Mouse (Mus musculus): ENCODE measurements around the gene Mrpl41. TPM values are rescaled to one million over a fixed set of nuclear protein-coding genes. Genes with fewer than 3 reads are reported as not detected.
A peak's percentile ranks its signal among the peaks of the same experiment; 100 is the strongest.
"Not testable (repeated sequence)": the region's sequence is repeated elsewhere in the genome, so short reads cannot be mapped to it uniquely, and the experiment has no call there.

Mrpl41 gene
- total RNA-seq, 1 experiment from 2014 or later, result 43.5 TPM

- peak; percentile 96 for ATAC-seq (replicated peaks; ENCODE audit: insufficient number of reproducible peaks, low FRiP score, low TSS enrichment, poor library complexity, severe bottlenecking)
Observed at GRCm38 (mm10) chr2:24949421-24950188, 25.3 kb downstream of the Mrpl41 start, which contains the start of gene Zmynd19. Gene Zmynd19 (plus strand): TSS chr2:24949792.

GRCm38 (mm10) chr2:24944304-24944703 lies 30.6 kb downstream of the Mrpl41 start:
- not testable (repeated sequence) for ATAC-seq (replicated peaks; ENCODE audit: insufficient number of reproducible peaks, low FRiP score, low TSS enrichment, poor library complexity, severe bottlenecking)

- ATAC-seq (replicated peaks; ENCODE audit: insufficient number of reproducible peaks, low FRiP score, low TSS enrichment, poor library complexity, severe bottlenecking), result no peak
Observed at GRCm38 (mm10) chr2:24942092-24942491, 32.8 kb downstream of the Mrpl41 start.

- ATAC-seq (replicated peaks; ENCODE audit: insufficient number of reproducible peaks, low FRiP score, low TSS enrichment, poor library complexity, severe bottlenecking), result peak; percentile 92
Observed at GRCm38 (mm10) chr2:24935057-24935796, 39.7 kb downstream of the Mrpl41 start, which contains the start of gene Arrdc1. Gene Arrdc1 (minus strand): TSS chr2:24935252.

GRCm38 (mm10) chr2:24934441-24934963 lies 40.4 kb downstream of the Mrpl41 start:
- peak; percentile 54 for ATAC-seq (replicated peaks; ENCODE audit: insufficient number of reproducible peaks, low FRiP score, low TSS enrichment, poor library complexity, severe bottlenecking)

GRCm38 (mm10) chr2:24929593-24929992 lies 45.3 kb downstream of the Mrpl41 start:
- ATAC-seq (replicated peaks; ENCODE audit: insufficient number of reproducible peaks, low FRiP score, low TSS enrichment, poor library complexity, severe bottlenecking), result no peak

- no peak for ATAC-seq (replicated peaks; ENCODE audit: insufficient number of reproducible peaks, low FRiP score, low TSS enrichment, poor library complexity, severe bottlenecking)
Observed at GRCm38 (mm10) chr2:24929119-24929518, 45.8 kb downstream of the Mrpl41 start.

GRCm38 (mm10) chr2:24927810-24928479 lies 47.0 kb downstream of the Mrpl41 start:
- ATAC-seq (replicated peaks; ENCODE audit: insufficient number of reproducible peaks, low FRiP score, low TSS enrichment, poor library complexity, severe bottlenecking), result no peak

GRCm38 (mm10) chr2:24926965-24927358 lies 47.9 kb downstream of the Mrpl41 start:
- no peak for ATAC-seq (replicated peaks; ENCODE audit: insufficient number of reproducible peaks, low FRiP score, low TSS enrichment, poor library complexity, severe bottlenecking)

GRCm38 (mm10) chr2:24926345-24926964 lies 48.4 kb downstream of the Mrpl41 start:
- ATAC-seq (replicated peaks; ENCODE audit: insufficient number of reproducible peaks, low FRiP score, low TSS enrichment, poor library complexity, severe bottlenecking), result no peak

GRCm38 (mm10) chr2:24925284-24925683 lies 49.6 kb downstream of the Mrpl41 start:
- no peak for ATAC-seq (replicated peaks; ENCODE audit: insufficient number of reproducible peaks, low FRiP score, low TSS enrichment, poor library complexity, severe bottlenecking)

Other genes starting within 250 kb of the Mrpl41 start
- not detected in 3 replicates for gene Cacna1b, start 211.9 kb downstream of the Mrpl41 start, total RNA-seq (2017)
- gene Ehmt1, start 55.5 kb downstream of the Mrpl41 start, total RNA-seq (2017), result 41.3 to 96.6 TPM (median 44.9 TPM) in 3 replicates
- gene Arrdc1, start 39.8 kb downstream of the Mrpl41 start, total RNA-seq (2017), result 101 to 175 TPM (median 138 TPM) in 3 replicates
- gene Zmynd19, start 25.3 kb downstream of the Mrpl41 start, total RNA-seq (2017), result 3.3 to 10.5 TPM (median 7.3 TPM) in 3 replicates
- 8.6 to 12.9 TPM (median 12.2 TPM) in 3 replicates for gene Dph7, start 12.7 kb downstream of the Mrpl41 start, total RNA-seq (2017)
- 52.7 to 87.6 TPM (median 69.0 TPM) in 3 replicates for gene Pnpla7, start 935 bp upstream of the Mrpl41 start, total RNA-seq (2017)
- 7.6 to 28.3 TPM (median 20.0 TPM) in 3 replicates for gene Nsmf, start 79.3 kb upstream of the Mrpl41 start, total RNA-seq (2017)
- not detected in 3 replicates for gene Entpd8, start 105.2 kb upstream of the Mrpl41 start, total RNA-seq (2017)
- gene Noxa1, start 120.1 kb upstream of the Mrpl41 start, total RNA-seq (2017), result 0.78 TPM in 1 of 3 replicates, not detected in the others
- gene Nrarp, start 205.7 kb upstream of the Mrpl41 start, total RNA-seq (2017), result 22.3 to 51.8 TPM (median 24.4 TPM) in 3 replicates
- gene Tor4a, start 221.8 kb upstream of the Mrpl41 start, total RNA-seq (2017), result 28.8 to 64.7 TPM (median 31.0 TPM) in 3 replicates
- 82.8 to 113 TPM (median 105 TPM) in 3 replicates for gene Nelfb, start 236.4 kb upstream of the Mrpl41 start, total RNA-seq (2017)
- not detected in 3 replicates for gene Stpg3, start 239.5 kb upstream of the Mrpl41 start, total RNA-seq (2017)
- gene Fam166a, start 243.6 kb upstream of the Mrpl41 start, total RNA-seq (2017), result not detected in 3 replicates
- gene Tubb4b, start 249.6 kb upstream of the Mrpl41 start, total RNA-seq (2017), result 161 to 206 TPM (median 166 TPM) in 3 replicates